Mouse (Mus musculus): Measurements from ENCODE around the gene Slc25a23.

- no peak for TF ChIP-seq CTCF (IDR thresholded peaks at IDR 0.05; ENCODE audit: control insufficient read depth, insufficient read depth, insufficient read length)
- no peak for TF ChIP-seq MYOD1 (IDR thresholded peaks at IDR 0.05; ENCODE audit: control insufficient read depth, insufficient read length, low read depth)
- no peak for TF ChIP-seq USF1 (IDR thresholded peaks at IDR 0.05; ENCODE audit: low read depth)
- TF ChIP-seq MAX (IDR thresholded peaks at IDR 0.05), result no peak
- no peak for TF ChIP-seq CEBPB (IDR thresholded peaks at IDR 0.05; ENCODE audit: low read depth)
- no peak for TF ChIP-seq MYOG (IDR thresholded peaks at IDR 0.05; ENCODE audit: control insufficient read depth, extremely low read depth, insufficient read length)
- no peak for TF ChIP-seq FOSL1 (IDR thresholded peaks at IDR 0.05; ENCODE audit: insufficient read depth, low read length, poor library complexity, severe bottlenecking)
Measured at GRCm38 (mm10) chr17:57108666-57109171, 49.1 kb upstream of the Slc25a23 start.
